Mouse (Mus musculus) heart, adult 11 months (tissue): ENCODE measurements around the gene Gm7954.
"Not testable (repeated sequence)": the region's sequence is repeated elsewhere in the genome, so short reads cannot be mapped to it uniquely, and the experiment has no call there.

Source experiments
- DNase-seq: peaks from one replicate; pipeline ENCODE4 v3.0.0; 2022

Gene Gm7954

GRCm38 (mm10) chr14:41453418-41453817 lies at the start of gene Gm7954:
Gene Gm7954, minus strand, starts transcription at chr14:41453518.
- DNase-seq, result not testable (repeated sequence)

GRCm38 (mm10) chr14:41489385-41489784 lies 36.1 kb upstream of the Gm7954 start, which contains the start of gene Gm3486:
Gene Gm3486, minus strand, starts transcription at chr14:41489485.
- not testable (repeated sequence) for DNase-seq

- peak; percentile 67 for DNase-seq
These were observed 27.8 kb downstream of the Gm7954 start for GRCm38 (mm10) chr14:41425393-41426075.

GRCm38 (mm10) chr14:41424694-41425093 lies 28.6 kb downstream of the Gm7954 start:
- peak; percentile 80 for DNase-seq

DNA sequence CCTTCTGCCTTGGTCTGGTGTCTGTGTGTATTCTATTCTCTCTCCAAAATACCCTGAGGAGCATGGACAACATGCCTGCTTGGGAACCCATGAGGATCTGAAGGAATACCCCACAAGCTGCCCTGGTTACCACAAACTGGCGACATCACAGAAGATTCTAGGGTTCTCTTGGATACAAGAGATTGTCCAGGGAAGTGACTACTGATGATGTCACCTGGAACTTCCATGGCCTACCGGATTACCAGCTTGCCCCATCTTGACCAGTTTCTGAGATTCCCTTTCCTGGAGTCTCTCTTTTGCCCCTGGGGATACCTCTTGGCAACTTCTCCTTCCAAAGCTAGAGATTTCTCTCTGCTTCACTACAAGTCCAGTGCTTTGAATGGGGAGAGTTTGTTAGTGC lies 45.1 kb downstream of the Gm7954 start, which contains the start of gene Gm6482:
Gene Gm6482 (minus strand): TSS at position 101 of the 400 bp plus-strand sequence.
- DNase-seq, result not testable (repeated sequence)
